Mouse (Mus musculus): ENCODE data around the gene Slc25a21. TPM values are rescaled to one million over a fixed set of nuclear protein-coding genes. Genes with fewer than 3 reads are reported as not detected.

Slc25a21 gene
- total RNA-seq, 1 experiment from 2014 or later: 24.2 TPM

DNA sequence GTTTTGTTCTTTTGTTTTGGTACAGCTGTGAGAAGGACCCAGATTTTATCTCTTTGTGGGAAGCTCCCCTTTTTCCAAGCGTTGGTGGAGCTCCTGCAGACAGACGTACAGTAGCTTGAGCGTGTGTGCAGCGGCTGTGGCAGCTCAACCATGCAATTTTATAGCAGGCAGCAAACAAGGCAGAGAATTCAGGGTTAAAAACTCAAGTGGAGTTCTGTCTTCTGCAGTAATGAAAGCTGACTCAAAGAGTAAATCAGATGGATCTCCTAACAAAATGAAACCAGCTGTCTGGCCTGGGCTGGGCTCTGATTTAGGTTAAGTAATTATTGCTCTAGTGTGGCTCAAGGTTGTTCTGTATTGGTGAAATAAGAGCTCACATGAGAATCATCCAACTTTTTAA is 120.7 kb downstream of the Slc25a21 start:
- ATAC-seq (replicated peaks; ENCODE audit: low read depth, poor library complexity, severe bottlenecking): no peak

DNA sequence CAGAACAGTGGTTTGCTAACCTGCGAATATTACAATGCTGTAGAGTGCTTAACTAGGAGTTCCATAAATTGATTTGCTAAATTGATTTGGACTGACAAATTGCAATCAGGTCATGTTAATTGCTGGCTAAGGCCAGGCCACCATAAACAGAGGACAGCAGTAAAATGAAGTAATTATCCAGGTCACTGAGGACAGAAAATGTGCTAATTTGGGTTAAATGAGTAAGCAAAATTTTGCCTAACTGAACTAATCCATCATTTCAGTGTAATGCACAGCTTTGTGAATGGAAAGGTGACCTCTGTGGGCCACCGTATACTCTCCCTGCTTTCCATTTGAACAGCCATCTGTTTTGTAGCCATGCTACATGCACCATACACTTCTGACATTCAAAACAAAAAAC is 124.7 kb downstream of the Slc25a21 start:
- ATAC-seq (replicated peaks; ENCODE audit: low read depth, poor library complexity, severe bottlenecking): no peak

DNA sequence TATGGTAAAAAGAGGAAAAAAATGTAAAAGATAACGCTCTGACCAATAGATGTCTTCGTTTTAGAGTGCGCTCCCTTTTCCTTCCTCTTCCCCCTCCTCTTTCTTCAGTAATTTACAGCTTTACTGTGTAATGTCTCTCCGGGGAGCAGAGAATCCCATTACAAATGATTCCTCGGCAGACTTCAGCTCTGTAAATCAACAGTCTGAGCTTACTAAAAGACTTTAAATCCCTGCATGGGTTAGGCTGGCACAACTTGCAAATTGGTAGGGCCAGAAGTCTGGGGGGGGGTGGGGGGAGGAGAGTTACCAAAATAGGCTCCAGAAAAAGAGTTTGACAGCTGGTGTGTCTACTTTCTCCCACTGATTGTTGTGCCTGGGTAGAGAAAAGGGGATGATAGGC is 128.7 kb downstream of the Slc25a21 start:
- ATAC-seq (replicated peaks; ENCODE audit: low read depth, poor library complexity, severe bottlenecking): no peak

DNA sequence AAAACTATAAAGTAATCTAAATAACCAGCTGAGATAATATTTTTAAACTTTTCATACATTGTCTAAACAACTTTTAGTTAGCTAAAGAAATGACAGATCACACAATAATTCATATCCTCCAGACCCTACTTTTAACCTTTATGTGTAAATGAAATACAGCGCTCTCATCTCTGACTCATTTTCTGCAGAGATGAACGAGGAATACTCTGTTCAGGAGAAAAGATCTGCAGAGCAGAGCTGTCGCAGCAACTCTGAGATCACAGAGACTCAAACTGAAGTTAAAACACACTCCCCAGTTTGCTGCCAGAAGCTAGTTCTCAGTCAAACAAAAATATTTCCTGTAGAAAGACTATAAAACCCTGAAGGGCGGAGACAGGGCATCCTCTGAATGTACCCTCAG is 177.5 kb downstream of the Slc25a21 start:
- ATAC-seq (replicated peaks; ENCODE audit: low read depth, poor library complexity, severe bottlenecking): no peak

DNA sequence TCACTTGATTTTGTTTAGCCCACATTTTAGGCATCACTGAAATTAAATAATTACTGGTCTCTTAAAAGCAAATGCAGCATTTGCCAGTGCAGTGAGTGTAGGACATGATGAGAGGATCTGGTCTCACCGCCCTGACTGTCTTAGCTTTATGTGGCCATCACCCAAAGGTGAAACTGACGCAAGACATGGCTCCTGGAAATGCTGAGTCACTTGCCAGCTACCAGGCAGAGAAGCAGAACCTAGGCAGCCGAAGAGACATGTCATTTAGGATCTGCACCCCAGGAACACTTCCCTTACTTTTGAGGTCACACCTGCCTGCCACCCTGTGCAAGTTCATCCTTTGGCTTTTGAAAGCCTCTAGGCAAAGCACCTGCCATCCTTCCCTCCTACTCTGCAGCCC is 180.4 kb downstream of the Slc25a21 start:
- ATAC-seq (replicated peaks; ENCODE audit: low read depth, poor library complexity, severe bottlenecking): no peak

DNA sequence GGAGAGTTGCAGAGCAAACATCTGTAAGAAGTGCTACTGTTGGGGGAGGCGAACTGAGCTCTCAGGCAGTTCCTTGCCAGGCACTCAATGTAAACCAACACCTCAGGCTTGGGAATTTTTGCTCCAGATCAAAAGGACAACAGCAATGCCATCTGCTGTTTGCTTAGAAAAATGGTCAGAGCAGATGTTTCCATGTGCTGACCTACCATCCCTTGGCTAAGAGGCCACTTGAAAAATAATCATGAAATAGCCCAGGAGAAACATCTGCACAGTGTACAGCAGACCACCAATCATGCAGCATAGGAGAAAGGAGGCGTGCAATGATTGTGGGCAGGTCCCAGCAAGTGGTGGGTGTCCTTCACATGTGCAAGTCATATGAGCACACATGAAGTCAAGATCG is 180.9 kb downstream of the Slc25a21 start:
- no peak for ATAC-seq (replicated peaks; ENCODE audit: low read depth, poor library complexity, severe bottlenecking)

DNA sequence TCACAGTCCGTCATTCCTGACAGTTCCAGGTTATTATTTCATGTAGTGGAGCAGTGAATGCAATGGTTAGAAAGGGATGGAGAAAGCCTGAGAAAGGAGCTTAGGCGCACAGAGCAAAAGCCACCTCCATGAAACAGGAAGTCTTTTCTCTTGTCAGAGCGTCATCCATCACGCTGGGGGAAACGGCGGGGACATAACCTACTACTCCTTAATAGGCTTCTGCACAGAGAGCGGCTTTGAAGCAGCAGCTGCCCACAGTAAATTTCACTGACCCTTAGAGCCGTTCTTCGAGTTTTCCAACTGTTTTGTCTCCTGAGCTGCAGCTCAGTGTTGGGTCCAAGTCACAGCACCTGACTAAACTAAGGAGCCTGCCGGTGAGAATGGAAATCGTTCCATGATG is 188.3 kb downstream of the Slc25a21 start:
- no peak for ATAC-seq (replicated peaks; ENCODE audit: low read depth, poor library complexity, severe bottlenecking)

DNA sequence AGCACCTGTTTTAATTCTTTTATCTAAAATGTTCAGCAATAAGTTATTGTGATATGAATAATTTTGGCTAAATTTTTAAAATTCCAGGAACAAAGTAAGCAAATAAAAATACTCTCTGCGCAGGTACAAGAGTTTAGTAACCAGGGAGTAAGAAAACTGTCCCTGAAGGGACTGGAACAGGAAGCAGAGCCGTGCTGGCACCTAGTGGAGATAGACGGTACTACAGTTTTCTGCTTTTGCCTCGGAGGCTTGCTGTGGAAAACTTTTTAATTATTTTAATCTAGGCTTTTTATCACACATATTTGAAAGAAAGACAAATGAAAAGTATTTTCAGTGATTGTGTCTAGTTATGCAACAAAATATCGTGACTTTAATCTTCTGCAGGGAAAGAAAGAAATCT is 211.2 kb downstream of the Slc25a21 start:
- peak; percentile 81 for ATAC-seq (replicated peaks; ENCODE audit: low read depth, poor library complexity, severe bottlenecking)

DNA sequence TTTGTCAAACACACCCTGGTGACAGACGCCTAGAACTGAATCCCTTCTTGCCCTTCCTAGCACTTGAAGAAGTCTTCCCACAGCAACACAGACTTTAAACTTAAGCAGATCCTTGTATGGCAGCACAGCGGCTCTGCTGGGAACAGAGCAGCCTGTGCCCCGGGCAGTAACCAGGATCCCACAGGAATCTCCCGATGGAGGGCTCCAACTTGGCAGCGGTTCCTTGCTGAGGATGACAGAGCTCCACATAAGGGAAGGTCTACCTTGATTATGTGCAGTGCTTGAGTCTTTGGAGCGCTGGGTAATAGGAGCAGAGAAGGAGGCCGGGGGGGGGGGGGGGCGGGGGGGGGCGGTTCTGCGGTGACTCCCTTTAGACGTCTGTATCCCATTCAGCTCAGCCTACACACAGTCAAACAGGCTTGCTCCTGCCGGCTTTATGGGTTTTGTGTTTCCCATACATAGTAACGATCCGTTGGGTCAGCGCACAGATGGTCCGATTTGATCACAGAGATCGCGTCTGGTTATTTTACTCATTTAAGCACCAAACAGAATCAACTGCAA is 215.1 kb downstream of the Slc25a21 start:
- no peak for ATAC-seq (replicated peaks; ENCODE audit: low read depth, poor library complexity, severe bottlenecking)

DNA sequence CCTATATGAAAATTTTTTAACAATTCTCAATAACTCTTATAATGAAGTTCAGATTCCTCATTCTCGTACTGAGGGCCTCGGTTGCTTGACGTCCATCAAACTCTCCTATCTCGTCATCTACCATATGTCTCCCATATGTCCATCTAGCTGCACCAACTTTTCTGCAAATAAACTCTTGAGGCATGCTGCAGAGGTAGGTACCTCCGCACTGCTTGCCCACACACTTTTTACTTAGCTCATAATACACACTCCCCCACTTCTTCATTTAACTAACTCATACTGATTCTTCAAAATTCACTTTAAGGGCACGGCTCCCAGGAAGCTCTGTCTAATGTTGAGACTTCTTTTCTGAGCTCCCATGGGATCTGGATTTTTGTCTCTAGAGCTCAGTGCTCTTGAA is 222.0 kb downstream of the Slc25a21 start:
- no peak for ATAC-seq (replicated peaks; ENCODE audit: low read depth, poor library complexity, severe bottlenecking)

DNA sequence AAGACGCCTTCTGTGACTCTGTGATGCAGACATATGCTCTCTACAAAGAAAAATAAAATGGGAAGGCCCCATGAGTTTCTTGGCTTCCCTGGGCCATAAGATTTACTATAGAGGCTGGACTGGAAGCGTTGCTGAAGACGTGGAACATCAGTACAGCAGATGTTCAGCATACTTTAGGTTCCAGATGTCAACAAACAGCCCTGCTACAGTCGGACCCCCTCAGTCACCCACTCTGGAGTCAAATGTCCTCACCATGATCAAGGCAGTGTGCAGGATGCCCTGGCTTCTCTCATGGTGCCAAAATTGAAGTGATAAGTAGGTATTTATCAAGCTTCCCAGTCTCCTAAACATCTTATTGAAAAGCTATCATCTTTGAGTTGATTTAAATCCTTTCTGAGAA is 234.0 kb downstream of the Slc25a21 start:
- no peak for ATAC-seq (replicated peaks; ENCODE audit: low read depth, poor library complexity, severe bottlenecking)

DNA sequence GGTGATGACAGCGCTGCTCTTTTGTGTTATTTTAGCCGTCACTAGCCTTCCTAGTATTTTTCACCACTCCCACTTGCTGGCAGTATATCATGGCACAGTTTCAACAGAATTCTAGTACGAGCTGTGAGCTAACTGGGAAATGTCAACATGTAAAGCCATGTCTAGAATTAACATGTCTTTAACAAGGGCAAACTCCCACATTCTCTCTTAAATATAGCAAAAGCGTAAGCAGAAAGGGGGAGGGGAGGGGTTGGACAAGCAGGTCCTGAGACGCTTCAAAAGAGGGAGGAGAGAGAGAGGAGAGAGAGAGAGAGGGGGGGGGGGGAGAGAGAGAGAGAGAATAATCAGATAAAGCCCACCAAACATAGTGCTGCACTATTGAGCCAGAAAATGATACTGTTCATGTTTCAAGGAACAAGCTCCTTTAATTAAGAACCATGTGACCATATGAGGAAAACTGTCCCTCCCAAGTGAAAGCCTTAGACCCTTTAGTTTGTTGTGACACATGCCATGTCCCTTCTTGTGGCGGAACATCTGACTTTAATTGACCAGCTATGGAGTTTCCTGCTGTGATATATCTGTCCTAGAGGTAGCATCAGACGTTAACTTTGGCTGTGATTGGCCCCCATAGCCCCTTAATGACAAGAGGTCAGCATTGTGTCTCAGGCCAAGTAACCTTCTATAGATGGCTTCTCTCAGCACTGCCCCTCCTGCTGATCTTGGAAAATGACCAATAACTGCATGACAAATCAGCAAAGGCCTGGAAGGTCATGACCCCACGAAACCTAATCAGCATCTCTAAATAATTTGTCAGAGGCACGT is 237.8 kb downstream of the Slc25a21 start:
- ATAC-seq (replicated peaks; ENCODE audit: low read depth, poor library complexity, severe bottlenecking): no peak

DNA sequence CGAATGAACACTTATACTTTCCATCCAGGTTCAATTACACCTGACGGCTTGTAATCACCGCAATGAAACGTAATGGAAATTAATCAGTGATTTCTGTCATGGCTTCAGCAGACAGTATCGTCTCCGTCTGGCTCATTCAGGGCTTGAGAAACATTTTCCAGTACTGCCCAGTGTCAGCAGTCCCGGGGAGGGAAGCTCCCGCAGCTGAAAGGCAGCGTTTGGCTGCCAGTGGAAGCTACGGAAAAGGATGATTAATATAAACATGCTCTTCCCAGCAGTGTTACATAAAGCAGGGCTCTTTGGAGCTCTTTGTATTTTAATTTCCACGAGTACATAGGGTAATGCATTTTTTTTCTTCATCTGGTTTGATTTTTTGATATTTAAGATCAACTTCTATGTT is 239.0 kb downstream of the Slc25a21 start:
- ATAC-seq (replicated peaks; ENCODE audit: low read depth, poor library complexity, severe bottlenecking): no peak

DNA sequence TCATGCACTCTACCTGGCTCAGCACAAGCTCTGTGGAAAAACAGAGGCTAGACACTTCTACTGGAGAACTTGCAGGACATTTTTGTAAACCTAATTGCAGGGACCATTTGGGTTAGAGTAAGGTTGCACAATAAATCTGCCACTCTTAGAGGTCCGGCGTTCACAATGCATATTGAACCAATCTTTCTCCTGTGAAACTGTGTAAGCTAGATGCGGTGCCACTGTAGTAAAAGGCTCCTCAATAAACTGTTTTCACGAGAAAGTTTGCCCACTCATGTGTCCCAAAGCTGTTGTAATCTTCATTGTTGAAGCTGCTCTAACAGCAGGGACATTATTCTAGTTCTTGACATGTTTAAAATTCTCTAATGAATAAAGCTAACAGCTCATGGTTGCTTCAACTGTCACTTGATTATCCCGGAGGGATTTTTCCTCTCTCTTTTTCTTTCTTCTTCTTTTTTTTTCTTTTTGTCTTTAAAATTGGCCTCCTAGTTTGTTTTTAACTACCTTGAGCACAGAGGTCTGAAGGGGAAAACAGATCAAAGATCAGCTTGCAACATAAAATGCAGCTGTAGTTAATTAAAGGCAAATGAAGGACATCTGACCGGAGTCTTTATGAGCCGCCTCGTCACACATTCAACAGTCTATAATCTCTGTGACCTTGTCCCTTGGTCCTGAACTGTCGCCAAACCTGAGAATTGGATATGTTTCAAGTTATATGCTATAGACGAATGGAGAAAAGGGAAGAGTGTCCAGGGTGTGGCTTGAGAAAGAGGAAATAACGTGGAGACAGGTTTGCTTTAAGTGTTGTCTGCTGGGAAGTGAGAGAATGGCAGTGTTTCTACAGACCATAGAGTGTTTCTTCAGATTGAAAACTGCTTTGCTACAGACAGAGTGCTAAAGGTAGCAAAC is 245.3 kb downstream of the Slc25a21 start:
- ATAC-seq (replicated peaks; ENCODE audit: low read depth, poor library complexity, severe bottlenecking): no peak

DNA sequence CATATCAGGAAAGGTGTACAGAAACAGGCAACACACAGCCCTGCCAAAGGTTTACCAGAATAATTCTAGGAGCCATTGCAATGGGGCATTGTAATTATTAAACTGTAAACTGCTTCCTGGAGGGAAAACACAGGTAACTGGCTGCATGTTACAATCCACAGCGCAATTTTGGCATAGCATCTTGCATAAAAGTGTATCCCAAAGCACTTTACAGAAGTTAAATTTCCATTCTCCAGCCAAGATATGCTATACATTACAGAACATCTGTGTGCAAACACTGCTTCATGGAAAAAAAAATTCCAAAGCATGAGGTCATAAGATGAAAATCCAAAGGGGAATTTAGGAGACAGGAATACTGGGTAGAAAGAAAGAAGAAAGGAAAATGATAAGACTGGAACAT is 253.0 kb downstream of the Slc25a21 start:
- ATAC-seq (replicated peaks; ENCODE audit: low read depth, poor library complexity, severe bottlenecking): no peak

DNA sequence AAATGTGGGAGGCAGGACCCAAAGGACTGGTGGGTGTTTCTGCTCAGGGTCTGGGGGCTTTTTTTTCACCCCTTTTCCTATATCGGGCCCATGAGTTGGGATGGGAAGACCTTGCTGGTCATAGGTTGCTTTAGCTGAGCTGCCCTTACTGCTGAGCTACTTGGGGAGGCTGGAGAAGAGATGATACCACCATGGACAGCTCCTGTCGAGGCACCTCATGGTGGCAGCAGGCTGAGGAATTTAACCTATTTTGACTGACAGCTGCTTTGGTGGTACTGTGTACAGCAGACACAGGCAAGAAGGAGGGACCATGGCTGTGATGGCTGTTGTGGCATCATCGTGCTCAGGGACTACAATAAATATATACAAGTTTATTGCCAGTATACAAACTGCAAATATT is 256.4 kb downstream of the Slc25a21 start:
- no peak for ATAC-seq (replicated peaks; ENCODE audit: low read depth, poor library complexity, severe bottlenecking)

DNA sequence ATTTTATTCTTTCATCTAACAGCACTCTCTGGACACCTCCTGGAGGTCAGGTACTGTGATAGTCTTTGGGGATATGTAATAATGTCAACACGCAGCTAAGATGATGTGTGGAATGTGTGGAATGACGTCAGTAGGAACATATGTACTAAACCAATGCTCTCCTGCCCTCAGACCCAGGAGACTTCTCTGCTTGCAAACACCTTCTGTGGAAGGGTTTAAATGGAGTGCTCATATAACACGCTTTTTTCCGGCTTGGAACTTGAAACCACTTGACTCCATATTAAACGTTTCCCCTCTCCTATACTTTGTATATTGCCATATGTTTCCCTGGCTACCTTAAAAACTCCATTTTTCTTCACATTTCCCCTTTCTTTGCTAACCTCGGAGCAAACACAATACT is 279.1 kb downstream of the Slc25a21 start:
- no peak for ATAC-seq (replicated peaks; ENCODE audit: low read depth, poor library complexity, severe bottlenecking)

DNA sequence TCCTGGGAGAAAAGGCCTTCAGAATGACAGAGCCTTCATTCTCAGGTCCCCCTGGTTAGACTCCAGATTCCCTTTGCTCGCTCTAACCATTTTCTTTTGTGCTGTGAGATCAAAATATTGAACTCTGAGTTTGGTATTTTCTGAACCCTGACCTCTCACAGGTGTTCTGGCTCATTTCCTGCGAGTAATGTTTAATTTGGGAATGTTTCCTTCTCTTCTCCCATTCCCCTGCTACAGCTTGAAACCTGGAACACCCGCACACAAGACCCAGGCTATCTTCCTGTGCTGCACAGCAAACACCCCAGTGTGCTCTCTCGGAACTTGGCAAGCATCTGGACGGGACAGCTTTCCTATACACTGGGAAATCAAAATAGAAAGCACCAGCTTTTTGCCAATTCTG is 290.8 kb downstream of the Slc25a21 start:
- no peak for ATAC-seq (replicated peaks; ENCODE audit: low read depth, poor library complexity, severe bottlenecking)

DNA sequence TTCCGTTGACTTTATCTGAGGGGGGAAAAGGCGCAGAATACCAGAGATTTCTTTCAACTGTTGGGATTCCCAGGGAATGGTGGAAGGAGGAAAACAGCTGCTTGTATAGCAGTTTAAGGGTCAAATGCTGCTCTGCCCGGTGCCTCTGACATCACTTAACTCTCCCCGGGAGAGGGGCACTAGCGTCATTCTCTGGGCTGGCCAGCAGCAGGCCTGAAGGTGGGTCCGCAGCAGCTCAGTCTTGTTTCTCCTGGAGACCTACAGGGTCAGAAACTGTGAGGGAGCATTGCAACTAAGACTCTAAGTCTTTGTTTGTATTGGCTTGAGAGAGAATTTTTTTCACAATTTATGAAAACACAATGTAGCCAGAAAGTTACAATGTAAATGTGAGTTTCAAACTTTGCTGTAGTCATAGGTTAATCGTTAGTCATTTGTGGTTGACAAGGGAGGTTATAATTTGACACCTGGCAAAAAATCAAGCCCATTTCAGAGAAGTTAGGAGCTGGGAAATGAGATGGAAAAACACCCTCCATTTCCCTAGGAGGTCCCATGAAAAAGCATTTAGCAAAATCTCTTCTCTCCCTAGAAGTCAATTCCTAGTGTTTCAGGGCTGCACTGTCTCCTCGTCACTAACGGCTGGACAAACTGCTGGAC is 291.5 kb downstream of the Slc25a21 start:
- no peak for ATAC-seq (replicated peaks; ENCODE audit: low read depth, poor library complexity, severe bottlenecking)

DNA sequence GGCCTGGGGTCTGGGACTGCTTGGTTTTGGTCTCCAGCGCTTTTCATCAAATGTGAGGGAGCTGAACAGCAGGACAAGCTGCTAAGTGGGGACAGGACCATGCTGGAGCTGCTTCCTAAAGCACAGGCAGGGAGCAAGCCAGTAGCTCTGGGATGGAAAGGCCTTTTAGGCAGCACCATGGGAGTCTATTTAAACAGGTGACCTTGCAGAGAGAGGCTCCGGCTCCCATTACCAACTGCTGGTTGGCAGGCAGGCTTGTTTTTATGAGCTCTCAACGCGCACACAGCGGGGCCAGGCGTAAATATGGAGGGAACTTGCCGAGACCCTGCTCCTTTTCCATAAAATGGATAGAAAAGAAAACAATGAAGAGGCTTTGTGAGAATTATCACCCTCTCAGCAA is 292.1 kb downstream of the Slc25a21 start:
- no peak for ATAC-seq (replicated peaks; ENCODE audit: low read depth, poor library complexity, severe bottlenecking)
